Mouse (Mus musculus) myocyte (in vitro differentiated cells): ENCODE data around the gene Plcz1.

ENCODE experiments used
- POLR2A ChIP-seq: IDR thresholded peaks from one replicate; pipeline ENCODE4 v1.6.1; 2011; ENCODE audit warnings: low read depth, mild to moderate bottlenecking, control low read depth, moderate library complexity; ENCODE audit not compliant: insufficient read length
- USF1 ChIP-seq: IDR thresholded peaks from one replicate; pipeline ENCODE4 v1.6.1; 2011; ENCODE audit warnings: low read depth, mild to moderate bottlenecking, control low read depth, moderate library complexity

DNA sequence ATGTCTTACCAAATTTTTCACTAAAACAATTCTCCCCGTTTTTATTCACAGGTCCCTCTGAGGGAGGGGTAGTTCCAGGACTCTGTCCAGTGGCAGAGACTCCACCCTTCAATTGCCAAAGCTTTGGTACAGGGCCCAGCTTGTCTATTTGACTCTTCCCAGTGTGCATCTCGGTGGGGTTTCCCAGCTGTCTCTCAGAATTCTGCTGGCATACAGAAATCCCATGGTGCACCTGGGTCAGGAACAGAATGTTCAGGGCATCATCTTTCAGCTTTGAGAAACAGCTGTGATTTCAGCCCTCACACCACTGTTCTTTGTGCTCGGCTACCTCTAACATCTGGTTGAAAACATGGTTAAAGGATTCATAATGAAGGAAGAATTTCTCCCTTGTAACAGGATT lies 77.5 kb downstream of the Plcz1 start:
- TF ChIP-seq USF1 (no peak), POLR2A (no peak)
